Mouse (Mus musculus) left cerebral cortex, postnatal 25 days (tissue): ENCODE measurements around the gene Zfp637. TPM values are rescaled to one million over a fixed set of nuclear protein-coding genes. Genes with fewer than 3 reads are reported as not detected.
"Not testable (repeated sequence)": the region's sequence is repeated elsewhere in the genome, so short reads cannot be mapped to it uniquely, and the experiment has no call there.

ENCODE experiments used
- DNase-seq, 2 experiments: peaks; one replicate each; pipeline ENCODE4 v3.0.0; 2022; ENCODE audit warnings: low spot score in 2 of 2, mixed read lengths in 1 of 2
- intact Hi-C: fragments of 180-260 bp; cut with DNase I; formaldehyde crosslinking; loops from one replicate; pipeline ENCODE4 v1.15.1; 2025
- total RNA-seq, 2 experiments: library from RNA; stranded (reverse); gene quantifications; 2 replicates each; pipeline ENCODE4 v1.2.3; 2021

Zfp637 gene
- total RNA-seq, 2 experiments from 2014 or later, result 55.9 to 57.1 TPM

- DNase-seq, result no peak
- intact Hi-C loops, result loop anchor here (5.0 to 10.0 kb wide), 2 partner anchors 45 to 232 kb away; no protein-coding TSS in a partner anchor
These were observed 21.5 kb downstream of the Zfp637 start for GRCm38 (mm10) chr6:117862465-117862864.

- peak; percentile 72 to 77 for DNase-seq
- intact Hi-C loops, result loop anchor here (5.0 to 10.0 kb wide), 2 partner anchors 44 to 232 kb away; no protein-coding TSS in a partner anchor
These were observed 22.1 kb downstream of the Zfp637 start for GRCm38 (mm10) chr6:117862899-117863620.

DNA sequence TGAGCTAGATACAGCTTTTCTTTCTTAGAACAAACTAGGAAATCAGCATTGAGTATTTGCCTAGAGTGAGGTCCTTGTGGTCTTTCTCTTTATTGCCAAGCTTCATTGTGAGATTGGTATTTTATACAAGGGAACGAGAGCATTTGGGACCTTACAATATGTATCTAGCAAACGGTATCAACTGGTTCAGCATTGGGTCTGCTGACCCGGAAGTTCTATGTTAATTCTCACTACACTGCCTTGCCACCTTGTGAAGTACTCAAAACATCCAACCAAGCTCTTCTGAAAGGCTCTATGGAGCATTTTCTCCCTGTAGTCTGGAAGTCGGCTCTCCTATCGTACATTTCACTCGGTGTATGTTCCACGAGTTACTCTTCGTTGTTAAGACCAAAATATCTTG, 22.8 kb downstream of the Zfp637 start:
- intact Hi-C loops, result loop anchor here (5.0 to 10.0 kb wide), 2 partner anchors 44 to 231 kb away; no protein-coding TSS in a partner anchor
- no peak for DNase-seq

DNA sequence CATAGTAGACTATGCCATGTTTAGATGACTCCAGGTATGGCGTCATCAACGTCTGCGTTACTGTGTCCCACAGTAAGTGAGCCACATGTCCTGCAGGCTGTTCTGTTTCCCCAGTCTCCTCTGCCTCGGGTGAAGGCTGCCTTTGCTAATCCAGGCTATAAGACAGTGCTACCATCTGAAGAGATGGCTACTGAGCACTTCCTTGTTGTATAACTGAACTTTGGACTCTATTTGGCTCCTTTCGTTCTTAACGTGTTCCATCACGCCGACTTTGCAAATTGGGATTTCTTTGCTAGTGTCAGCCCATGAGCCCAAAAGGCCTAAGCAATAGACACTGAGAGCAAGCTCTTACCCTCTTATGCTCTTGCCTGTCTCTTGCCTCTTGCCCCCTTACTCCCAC, 27.2 kb downstream of the Zfp637 start:
- intact Hi-C loops, result loop anchor here (10.0 kb wide), 1 partner anchor 227 kb away; no protein-coding TSS in a partner anchor
- no peak for DNase-seq

- intact Hi-C loops, result no loop called here
- DNase-seq, result no peak
These were observed 30.1 kb downstream of the Zfp637 start for GRCm38 (mm10) chr6:117871034-117871433.

DNA sequence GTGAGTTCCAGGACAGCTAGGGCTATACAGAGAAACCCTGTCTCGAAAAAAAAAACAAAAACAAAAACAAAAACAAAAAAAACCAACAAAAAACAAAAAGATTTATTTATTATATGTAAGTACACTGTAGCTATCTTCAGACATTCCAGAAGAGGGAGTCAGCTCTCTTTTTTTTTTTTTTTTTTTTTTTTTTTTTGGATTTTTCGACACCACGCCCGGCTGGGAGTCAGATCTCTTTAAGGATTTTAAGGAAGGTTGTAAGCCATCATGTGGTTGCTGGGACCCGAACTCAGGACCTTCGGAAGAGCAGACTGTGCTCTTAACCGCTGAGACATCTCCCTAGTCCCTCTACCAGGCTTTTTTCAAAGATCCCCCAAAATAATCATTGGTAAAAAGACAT, 32.5 kb downstream of the Zfp637 start:
- DNase-seq, intact Hi-C loops: not testable (repeated sequence)

GRCm38 (mm10) chr6:117874621-117875281, 33.8 kb downstream of the Zfp637 start:
- no peak for DNase-seq
- intact Hi-C loops, result no loop called here

GRCm38 (mm10) chr6:117878700-117879407, 37.9 kb downstream of the Zfp637 start:
- DNase-seq, result peak; percentile 92 to 97
- intact Hi-C loops, result loop anchor here (1.0 to 2.0 kb wide), 3 partner anchors 27 to 38 kb away; partner anchors contain the start of gene Zfp637

- peak; percentile 99 for DNase-seq
- intact Hi-C loops, result loop anchor here (1.0 to 2.0 kb wide), 3 partner anchors 27 to 39 kb away; partner anchors contain the start of gene Zfp637
These were observed 38.6 kb downstream of the Zfp637 start for GRCm38 (mm10) chr6:117879408-117880115.

- DNase-seq, result no peak
- intact Hi-C loops, result no loop called here
These were observed 39.4 kb downstream of the Zfp637 start for GRCm38 (mm10) chr6:117880394-117880838.

GRCm38 (mm10) chr6:117881229-117881628, 40.2 kb downstream of the Zfp637 start:
- no peak for DNase-seq
- intact Hi-C loops, result no loop called here

DNA sequence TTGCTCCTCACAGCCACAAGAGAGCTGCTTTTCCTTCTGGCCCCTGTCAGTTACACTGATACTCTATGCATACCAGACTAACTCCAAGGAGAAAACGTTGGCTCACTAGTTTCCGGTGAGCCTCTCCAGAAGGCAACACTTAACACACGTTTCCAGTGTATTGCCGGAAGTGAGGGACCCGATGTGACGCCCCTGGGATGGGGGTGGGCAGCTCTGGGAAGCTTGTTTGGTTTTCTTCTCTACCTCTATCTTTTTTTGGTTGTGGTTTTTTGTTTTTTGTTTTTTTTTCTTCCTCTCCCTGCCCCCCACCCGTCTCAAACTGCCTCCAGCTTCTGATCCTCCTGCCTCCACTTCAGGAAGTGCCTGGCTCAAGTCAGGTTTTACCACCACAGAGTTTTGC, 41.0 kb downstream of the Zfp637 start:
- no peak for DNase-seq
- intact Hi-C loops, result no loop called here

DNA sequence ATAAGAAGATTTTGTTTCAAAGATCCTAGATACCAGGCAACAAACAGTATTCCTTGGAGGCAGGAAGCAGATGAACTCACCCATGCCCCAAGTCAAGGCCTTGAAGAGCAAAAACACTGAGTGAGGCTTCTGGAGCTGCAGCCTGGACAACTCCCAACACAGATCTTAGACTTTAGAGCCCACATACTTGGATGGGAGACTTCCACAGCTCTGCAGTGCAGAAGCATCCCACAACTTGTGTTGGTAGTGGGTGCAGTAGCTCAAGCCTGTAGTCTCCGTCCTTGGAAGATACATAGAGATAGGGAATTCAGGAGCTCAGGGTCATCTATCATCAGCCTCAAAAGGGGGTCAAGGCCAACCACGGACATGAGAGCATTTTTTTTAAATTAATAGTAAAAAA, 45.0 kb downstream of the Zfp637 start:
- intact Hi-C loops, result no loop called here
- no peak for DNase-seq

DNA sequence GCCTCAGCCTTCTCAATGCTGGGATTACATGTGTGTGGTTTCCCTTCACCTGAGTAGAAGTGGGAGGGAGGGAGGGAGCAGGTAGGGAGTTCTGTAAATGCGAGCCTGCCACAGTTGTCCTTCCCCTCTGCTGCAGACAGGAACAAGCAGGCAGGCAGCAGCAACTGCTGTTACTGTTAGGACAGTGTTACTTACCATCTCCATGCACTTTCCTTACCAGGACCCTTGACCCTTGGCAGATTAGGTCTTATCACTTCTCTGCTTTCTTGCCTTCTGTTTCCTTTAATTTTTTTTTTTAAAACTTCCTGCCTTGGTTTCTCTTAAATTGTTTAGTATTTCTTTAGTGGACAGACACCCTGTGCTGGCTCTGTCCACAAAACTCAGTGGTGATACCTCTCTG, 47.1 kb downstream of the Zfp637 start:
- intact Hi-C loops, result no loop called here
- DNase-seq, result no peak

DNA sequence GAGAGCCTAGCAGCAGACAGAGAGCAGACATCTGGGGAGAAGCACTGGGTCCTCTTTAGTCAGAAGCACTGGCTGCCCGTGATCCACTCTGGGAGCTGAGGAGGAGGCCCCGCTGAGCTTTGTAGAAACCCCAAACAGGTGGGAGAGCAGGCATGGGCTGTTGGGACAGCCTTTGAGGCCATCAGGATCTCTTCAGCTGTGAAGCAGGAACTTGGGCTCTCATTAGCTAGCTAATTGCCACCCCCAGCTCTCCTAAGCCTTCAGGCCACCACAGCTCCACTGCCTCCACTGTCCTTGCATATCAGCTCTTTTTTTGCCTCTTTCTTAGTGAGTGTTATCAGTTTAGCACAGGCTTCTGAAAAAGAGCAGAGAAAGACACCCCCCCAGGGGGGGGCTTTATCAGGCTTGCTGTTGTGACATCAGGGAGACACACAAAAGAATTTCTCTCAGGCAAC, 47.7 kb downstream of the Zfp637 start:
- no peak for DNase-seq
- intact Hi-C loops, result no loop called here

- intact Hi-C loops, result no loop called here
- no peak for DNase-seq
These were observed 49.3 kb downstream of the Zfp637 start for GRCm38 (mm10) chr6:117890257-117890656.

DNA sequence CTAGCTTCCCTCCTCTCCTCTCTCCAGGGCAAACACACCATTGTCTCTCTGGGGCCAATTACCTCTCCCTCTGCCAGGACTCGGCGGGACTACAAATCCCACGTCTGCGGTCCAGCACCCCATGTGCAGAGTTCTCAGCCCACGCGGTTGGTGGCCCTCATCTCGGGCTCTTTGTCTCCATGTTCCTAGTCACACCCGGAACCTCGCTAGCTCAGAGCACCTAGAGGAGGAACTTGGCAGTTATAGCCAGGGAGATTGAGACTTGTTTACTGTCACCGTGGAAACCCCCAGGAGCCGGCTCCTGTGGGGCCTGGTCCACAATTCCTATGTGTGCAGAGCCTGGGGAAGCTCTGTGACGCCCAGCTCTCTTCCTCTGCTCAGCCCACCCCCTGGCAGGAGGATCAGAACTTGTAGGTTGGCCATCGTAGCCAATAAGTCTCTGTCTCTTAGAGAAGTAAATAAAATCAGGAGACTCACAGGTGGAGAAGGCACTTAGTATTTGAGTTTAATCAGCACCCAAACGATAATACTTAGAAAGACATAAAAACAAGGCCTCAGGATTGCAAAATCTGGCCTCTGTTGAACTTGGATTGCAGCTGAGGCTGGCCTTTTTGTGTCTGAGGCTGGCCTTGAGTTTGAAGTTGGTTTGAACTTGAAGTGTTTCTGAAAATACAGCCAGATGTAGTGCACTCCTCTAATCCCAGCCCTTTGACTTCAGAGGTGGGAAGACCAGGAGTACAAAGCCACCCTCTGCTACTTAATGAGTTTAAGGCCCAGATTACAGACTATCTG, 50.6 kb downstream of the Zfp637 start:
- DNase-seq, result no peak
- intact Hi-C loops, result no loop called here

DNA sequence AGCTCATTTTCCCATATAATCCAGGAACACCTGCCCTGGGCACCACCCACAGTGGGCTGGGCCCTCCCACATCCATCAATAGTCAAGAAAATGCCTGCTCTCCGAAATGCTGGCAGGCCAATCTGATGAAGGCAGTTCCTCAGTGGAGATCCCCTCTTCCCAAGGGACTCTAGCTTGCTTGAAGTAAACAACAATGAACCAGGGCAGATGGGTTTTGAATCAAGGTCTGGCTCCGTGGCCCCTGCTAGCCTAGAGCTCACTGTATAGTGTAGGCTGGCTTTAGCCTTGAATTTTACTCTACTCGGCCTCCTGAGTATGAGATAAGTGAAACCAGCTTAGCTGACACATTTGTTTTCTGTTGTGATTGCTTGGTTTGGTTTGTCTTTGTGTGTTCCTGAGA, 51.4 kb downstream of the Zfp637 start:
- intact Hi-C loops, result no loop called here
- no peak for DNase-seq

DNA sequence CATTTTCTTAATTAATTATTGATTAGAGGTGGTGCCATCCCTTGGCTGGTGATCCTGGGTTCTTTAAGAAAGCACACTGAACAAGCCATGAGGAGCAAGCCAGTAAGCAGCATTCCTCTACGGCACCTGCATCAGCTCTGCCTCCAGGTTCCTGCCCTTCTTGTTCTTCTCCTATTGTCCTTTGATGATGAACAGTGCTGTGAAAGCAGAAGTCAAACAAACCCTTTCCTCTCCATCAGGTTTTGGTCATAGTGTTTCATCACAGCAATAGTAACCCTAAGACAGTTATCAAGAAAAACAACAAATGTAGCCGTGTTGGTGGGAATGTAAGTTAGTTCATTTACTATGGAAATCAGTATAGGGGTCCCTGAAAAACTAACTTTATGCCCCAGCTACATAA, 52.5 kb downstream of the Zfp637 start:
- DNase-seq, result no peak
- intact Hi-C loops, result no loop called here
